Mouse (Mus musculus) stomach, embryonic 15.5 days (tissue): ENCODE data around the gene Wnt10b. TPM values are rescaled to one million over a fixed set of nuclear protein-coding genes. Genes with fewer than 3 reads are reported as not detected.
A peak's percentile ranks its signal among the peaks of the same experiment; 100 is the strongest.

Source experiments
- ATAC-seq: fragments of 200-750 bp; cut with Nextera tagmentation; 2 replicates; pipeline ENCODE4 v1.8.0; 2017; ENCODE audit warnings: low read depth, moderate number of reproducible peaks, moderate TSS enrichment; ENCODE audit not compliant: insufficient read depth, low FRiP score
- H3K27ac ChIP-seq: fragments of 300-500 bp; sonication (generic); 2 replicates; pipeline ENCODE4 v1.5.1; 2015; ENCODE audit warnings: mild to moderate bottlenecking, inconsistent platforms
- H3K27me3 ChIP-seq: fragments of 300-500 bp; sonication (generic); replicated peaks from 2 replicates; pipeline ENCODE4 v1.6.1; 2015; ENCODE audit warnings: inconsistent platforms
- H3K36me3 ChIP-seq: fragments of 300-500 bp; sonication (generic); 2 replicates; pipeline ENCODE4 v1.6.1; 2015; ENCODE audit warnings: inconsistent platforms
- H3K4me1 ChIP-seq: fragments of 300-500 bp; sonication (generic); 2 replicates; pipeline ENCODE4 v1.6.1; 2015; ENCODE audit warnings: inconsistent platforms
- H3K4me2 ChIP-seq: fragments of 300-500 bp; sonication (generic); 2 replicates; pipeline ENCODE4 v1.6.1; 2015; ENCODE audit warnings: mild to moderate bottlenecking, inconsistent platforms
- H3K4me3 ChIP-seq: fragments of 300-500 bp; sonication (generic); replicated peaks from 2 replicates; pipeline ENCODE4 v1.5.1; 2015; ENCODE audit warnings: inconsistent platforms
- H3K9ac ChIP-seq: fragments of 300-500 bp; sonication (generic); 2 replicates; pipeline ENCODE4 v1.6.1; 2015; ENCODE audit warnings: inconsistent platforms
- H3K9me3 ChIP-seq: fragments of 300-500 bp; sonication (generic); 2 replicates; pipeline ENCODE4 v1.6.1; 2016; ENCODE audit warnings: inconsistent platforms
- WGBS: fragments of 180-500 bp; shearing (Covaris S2); methylation state at CpG from one replicate; pipeline ENCODE4 v1.1.7; 2015; 5-methylcytosine and 5-hydroxymethylcytosine counted together
- polyA plus RNA-seq: library from polyadenylated mRNA; unstranded; fragments of >200 nt; fragmentation: Nextera tagmentation; extraction: Ambion mirVana; gene quantifications from 2 replicates; pipeline ENCODE4 v1.2.1, GENCODE M21; 2015

The Wnt10b gene
- polyA plus RNA-seq, 1 experiment from 2014 or later: 0.08 TPM

DNA sequence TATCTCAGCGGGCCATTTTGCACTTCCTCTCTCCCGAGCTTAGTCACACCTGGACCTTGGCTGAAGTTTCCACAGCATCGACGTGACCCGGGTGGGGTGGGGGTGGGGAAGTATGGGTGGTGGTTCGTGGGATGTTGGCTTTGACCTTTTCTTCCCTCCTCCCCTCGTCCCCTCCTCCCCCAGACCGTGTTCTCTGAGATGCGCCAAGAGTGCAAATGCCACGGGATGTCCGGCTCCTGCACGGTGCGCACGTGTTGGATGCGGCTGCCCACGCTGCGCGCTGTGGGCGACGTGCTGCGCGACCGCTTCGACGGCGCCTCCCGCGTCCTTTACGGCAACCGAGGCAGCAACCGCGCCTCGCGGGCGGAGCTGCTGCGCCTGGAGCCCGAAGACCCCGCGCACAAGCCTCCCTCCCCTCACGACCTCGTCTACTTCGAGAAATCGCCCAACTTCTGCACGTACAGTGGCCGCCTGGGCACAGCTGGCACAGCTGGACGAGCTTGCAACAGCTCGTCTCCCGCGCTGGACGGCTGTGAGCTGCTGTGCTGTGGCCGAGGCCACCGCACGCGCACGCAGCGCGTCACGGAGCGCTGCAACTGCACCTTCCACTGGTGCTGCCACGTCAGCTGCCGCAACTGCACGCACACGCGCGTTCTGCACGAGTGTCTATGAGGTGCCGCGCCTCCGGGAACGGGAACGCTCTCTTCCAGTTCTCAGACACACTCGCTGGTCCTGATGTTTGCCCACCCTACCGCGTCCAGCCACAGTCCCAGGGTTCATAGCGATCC lies 14.5 kb upstream of the Wnt10b start:
- Histone ChIP-seq H3K27me3 (peaks cover 95% of the 10 kb centered on the region), H3K9ac (no peak overlapping the region), H3K4me1 (peaks cover 39% of the 10 kb centered on the region), H3K4me3 (peak overlapping the region; percentile 29), H3K27ac (no peak overlapping the region), H3K9me3 (no peaks in the 10 kb centered on the region), H3K4me2 (peak overlapping the region; percentile 49), H3K36me3 (no peaks in the 10 kb centered on the region)
- ATAC-seq: no peak
- under 1% methylated on average over 75 of the region's 75 CpGs for WGBS

DNA sequence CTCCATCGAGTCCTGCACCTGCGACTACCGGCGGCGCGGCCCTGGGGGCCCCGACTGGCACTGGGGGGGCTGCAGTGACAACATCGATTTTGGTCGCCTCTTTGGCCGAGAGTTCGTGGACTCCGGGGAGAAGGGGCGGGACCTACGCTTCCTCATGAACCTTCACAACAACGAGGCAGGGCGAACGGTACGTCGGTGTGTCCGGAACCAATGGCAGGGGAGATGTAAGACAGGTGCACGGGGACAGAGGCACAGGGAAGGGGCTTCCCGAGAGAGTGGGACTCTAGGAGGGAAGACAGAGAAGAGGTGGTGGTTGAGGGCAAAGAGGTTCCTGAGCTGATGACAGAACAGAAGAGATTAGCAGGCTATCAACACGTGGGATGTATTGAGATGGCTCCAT lies 13.8 kb upstream of the Wnt10b start:
- H3K27ac ChIP-seq: no peak overlapping the region
- 1% methylated on average over 23 of the region's 23 CpGs for WGBS
- peak overlapping the region; percentile 17 for H3K4me3 ChIP-seq
- no peak overlapping the region for H3K9ac ChIP-seq
- H3K4me1 ChIP-seq: peaks cover 36% of the 10 kb centered on the region
- peaks cover 92% of the 10 kb centered on the region for H3K27me3 ChIP-seq
- peak overlapping the region; percentile 5; the same call in 1 of the 2 replicates for H3K4me2 ChIP-seq
- H3K9me3 ChIP-seq: no peaks in the 10 kb centered on the region
- H3K36me3 ChIP-seq: no peaks in the 10 kb centered on the region
- no peak; the same call in 1 of the 2 replicates for ATAC-seq

DNA sequence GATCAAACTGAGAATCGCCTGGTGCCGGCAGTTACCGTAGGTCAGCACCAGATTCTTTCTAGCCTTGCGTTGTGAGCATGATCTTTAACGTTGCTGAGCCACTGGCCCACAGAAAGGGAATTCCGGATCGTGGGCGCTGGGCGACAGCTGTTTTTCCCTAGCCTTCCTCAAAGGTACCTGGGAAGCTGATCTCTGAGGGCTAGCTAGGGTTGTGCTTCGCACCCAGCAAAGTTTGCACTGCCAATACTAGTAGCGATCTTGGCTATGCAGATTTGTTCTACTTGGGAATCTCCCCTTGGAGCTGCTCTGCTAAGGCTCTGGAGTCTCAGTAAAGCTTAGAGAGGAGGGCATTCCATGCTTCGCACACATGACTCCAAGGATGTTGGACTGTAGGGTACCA lies 13.3 kb upstream of the Wnt10b start:
- Histone ChIP-seq H3K4me2 (peak overlapping the region; percentile 44), H3K4me3 (peak overlapping the region; percentile 17), H3K9me3 (no peaks in the 10 kb centered on the region), H3K27ac (no peak overlapping the region), H3K9ac (no peak overlapping the region), H3K4me1 (peaks cover 33% of the 10 kb centered on the region), H3K36me3 (no peaks in the 10 kb centered on the region), H3K27me3 (peaks cover 87% of the 10 kb centered on the region)
- WGBS: 3% methylated on average over 12 of the region's 12 CpGs
- no peak for ATAC-seq

DNA sequence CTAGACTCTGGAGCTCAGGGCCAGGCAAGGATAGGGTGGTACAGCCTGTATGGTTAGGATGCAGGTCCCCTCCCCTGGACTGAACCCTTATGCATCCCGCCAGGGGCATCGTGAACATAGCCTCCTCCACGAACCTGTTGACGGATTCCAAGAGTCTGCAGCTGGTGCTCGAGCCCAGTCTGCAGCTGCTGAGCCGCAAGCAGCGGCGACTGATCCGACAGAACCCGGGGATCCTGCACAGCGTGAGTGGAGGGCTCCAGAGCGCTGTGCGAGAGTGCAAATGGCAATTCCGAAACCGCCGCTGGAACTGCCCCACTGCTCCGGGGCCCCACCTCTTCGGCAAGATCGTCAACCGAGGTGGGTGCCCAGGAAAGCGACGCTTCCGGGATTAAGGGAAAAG lies 12.8 kb upstream of the Wnt10b start:
- no peak for ATAC-seq
- Histone ChIP-seq H3K27me3 (peaks cover 84% of the 10 kb centered on the region), H3K4me2 (peak overlapping the region; percentile 44), H3K27ac (no peak overlapping the region), H3K4me3 (peak overlapping the region; percentile 17), H3K9ac (no peak overlapping the region), H3K4me1 (peaks cover 33% of the 10 kb centered on the region), H3K9me3 (no peaks in the 10 kb centered on the region), H3K36me3 (no peaks in the 10 kb centered on the region)
- 1% methylated on average over 23 of the region's 23 CpGs for WGBS

DNA sequence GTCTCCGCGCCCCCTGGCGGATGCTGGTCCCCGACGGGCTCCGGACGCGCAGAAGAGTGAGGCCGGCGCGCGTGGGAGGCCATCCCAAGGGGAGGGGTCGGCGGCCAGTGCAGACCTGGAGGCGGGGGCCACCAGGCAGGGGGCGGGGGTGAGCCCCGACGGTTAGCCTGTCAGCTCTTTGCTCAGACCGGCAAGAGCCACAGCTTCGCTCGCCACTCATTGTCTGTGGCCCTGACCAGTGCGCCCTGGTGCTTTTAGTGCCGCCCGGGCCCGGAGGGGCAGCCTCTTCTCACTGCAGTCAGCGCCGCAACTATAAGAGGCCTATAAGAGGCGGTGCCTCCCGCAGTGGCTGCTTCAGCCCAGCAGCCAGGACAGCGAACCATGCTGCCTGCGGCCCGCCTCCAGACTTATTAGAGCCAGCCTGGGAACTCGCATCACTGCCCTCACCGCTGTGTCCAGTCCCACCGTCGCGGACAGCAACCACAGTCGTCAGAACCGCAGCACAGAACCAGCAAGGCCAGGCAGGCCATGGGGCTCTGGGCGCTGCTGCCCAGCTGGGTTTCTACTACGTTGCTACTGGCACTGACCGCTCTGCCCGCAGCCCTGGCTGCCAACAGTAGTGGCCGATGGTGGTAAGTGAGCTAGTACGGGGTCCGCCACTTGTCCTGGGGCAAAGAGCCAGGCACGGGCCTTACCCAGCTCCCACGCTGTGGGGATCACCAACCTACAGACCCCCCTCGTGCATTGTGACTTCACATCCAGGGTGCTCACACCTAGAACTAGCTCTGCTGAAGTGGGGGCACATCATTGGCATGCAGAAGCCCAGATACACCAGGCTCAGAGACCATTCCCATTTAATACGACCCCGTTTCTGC lies 11.9 kb upstream of the Wnt10b start, which contains the start of gene Wnt1:
Wnt1 (plus strand) TSS at position 197 of the 875 bp plus-strand sequence.
- H3K27me3 ChIP-seq: peaks cover 79% of the 10 kb centered on the region
- 5% methylated on average over 48 of the region's 51 CpGs for WGBS
- H3K36me3 ChIP-seq: no peaks in the 10 kb centered on the region
- H3K9me3 ChIP-seq: no peaks in the 10 kb centered on the region
- peak within 1 kb of the TSS; percentile 44 for H3K4me2 ChIP-seq
- H3K9ac ChIP-seq: no peak within 1 kb of the TSS
- H3K4me3 ChIP-seq: peak within 1 kb of the TSS; percentile 17
- ATAC-seq: no peak; the same call in 1 of the 2 replicates
- H3K4me1 ChIP-seq: peaks cover 33% of the 10 kb centered on the region
- no peak within 1 kb of the TSS for H3K27ac ChIP-seq

DNA sequence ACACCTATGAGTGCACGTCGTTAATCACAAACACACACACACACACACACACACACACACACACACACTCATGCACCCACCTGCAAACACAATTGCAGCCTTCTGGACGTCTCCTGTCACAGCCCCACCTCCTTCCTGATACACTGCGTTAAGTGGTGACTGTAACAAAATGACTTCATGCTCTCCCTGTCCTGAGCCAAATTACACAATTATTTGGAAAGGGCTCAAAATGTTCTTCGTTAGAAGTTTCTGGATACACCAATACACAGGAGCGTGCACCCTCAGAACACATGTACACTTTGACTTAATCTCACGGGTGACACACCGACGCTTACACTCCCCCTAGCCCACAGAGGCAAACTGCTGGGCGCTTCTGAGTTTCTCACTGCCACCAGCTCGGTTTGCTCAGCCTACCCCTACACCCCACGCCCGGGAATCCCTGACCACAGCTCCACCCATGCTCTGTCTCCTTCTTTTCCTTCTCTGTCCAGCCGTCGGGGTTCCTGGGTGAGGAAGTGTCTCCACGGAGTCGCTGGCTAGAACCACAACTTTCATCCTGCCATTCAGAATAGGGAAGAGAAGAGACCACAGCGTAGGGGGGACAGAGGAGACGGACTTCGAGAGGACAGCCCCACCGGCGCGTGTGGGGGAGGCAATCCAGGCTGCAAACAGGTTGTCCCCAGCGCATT lies 11.2 kb upstream of the Wnt10b start:
- Histone ChIP-seq H3K9me3 (no peaks in the 10 kb centered on the region), H3K27ac (no peak overlapping the region), H3K27me3 (peaks cover 73% of the 10 kb centered on the region), H3K9ac (no peak overlapping the region), H3K4me3 (peak overlapping the region; percentile 8; the same call in 1 of the 2 replicates), H3K36me3 (no peaks in the 10 kb centered on the region), H3K4me1 (peaks cover 33% of the 10 kb centered on the region), H3K4me2 (peak overlapping the region; percentile 24; the same call in 1 of the 2 replicates)
- WGBS: 11% methylated on average over 24 of the region's 24 CpGs
- no peak for ATAC-seq

DNA sequence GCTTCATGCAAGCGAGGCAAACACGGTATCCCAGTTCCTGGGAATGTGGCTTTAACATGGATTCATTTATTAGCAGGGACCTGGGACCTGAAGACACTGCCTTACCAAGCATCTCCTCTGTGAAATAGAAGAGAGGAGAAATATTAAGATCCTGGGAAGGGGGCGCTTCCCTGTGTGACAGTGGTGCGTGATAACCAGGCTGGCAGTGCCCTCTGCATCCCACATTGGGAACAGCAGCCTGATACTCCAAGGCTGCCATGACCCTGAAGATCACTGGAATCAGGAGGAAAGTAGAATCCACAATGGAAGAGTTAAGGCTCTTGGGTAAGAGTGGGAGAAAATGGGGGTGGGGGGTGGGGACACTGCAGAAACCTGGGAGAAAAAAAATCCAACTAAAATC lies 10.0 kb upstream of the Wnt10b start:
- Histone ChIP-seq H3K4me3 (no peak overlapping the region), H3K36me3 (no peaks in the 10 kb centered on the region), H3K27me3 (peaks cover 61% of the 10 kb centered on the region), H3K9ac (no peak overlapping the region), H3K4me2 (no peak overlapping the region), H3K27ac (no peak overlapping the region), H3K4me1 (peaks cover 32% of the 10 kb centered on the region), H3K9me3 (no peaks in the 10 kb centered on the region)
- 29% methylated on average over 4 of the region's 4 CpGs for WGBS
- no peak for ATAC-seq

DNA sequence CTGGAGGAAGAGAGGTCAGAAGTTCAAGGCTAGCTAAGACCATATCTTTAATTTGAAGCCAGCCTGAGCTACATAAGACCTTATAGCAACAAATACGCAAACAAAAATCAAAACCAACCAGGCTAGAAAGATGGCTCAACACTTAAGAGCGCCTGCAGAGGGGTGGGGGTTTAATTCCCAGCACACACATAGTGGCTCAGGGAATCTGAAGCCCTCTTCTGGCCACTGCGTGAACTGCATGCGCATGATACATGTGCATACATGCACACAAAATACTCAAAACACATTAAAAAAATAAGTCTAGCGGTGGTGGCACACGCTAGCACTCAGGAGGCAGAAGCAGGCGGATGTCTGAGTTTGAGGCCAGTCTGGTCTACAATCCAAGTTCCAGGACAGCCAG lies 7.8 kb upstream of the Wnt10b start:
- ATAC-seq: no peak
- Histone ChIP-seq H3K9me3 (no peaks in the 10 kb centered on the region), H3K27ac (no peak overlapping the region), H3K4me1 (peaks cover 13% of the 10 kb centered on the region; the same call in 1 of the 2 replicates), H3K9ac (no peak overlapping the region), H3K4me2 (no peak overlapping the region), H3K36me3 (no peaks in the 10 kb centered on the region), H3K4me3 (no peak overlapping the region), H3K27me3 (peaks cover 58% of the 10 kb centered on the region)
- 42% methylated on average over 7 of the region's 7 CpGs for WGBS

DNA sequence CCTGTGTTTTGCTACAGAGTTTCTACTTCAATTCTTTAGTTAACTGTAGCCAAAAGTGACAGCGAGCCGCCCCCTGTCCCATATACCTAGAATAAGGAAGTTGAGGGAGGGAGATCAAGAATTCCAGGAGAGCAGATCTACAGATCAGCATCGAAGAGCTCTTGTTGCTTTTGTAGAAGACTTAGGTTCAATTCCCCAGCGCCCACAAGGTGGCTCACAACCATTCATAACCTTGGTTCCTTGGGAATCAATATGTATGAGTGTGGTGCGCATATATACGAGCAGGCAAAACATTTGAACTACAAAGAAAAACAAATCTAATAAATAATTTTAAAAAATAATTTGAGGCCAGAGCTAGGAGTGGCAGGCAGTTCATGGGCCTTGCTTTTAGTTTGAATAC lies 3.2 kb upstream of the Wnt10b start:
- Histone ChIP-seq H3K27me3 (peaks cover 69% of the 10 kb centered on the region), H3K9me3 (no peaks in the 10 kb centered on the region)
- ATAC-seq: no peak

DNA sequence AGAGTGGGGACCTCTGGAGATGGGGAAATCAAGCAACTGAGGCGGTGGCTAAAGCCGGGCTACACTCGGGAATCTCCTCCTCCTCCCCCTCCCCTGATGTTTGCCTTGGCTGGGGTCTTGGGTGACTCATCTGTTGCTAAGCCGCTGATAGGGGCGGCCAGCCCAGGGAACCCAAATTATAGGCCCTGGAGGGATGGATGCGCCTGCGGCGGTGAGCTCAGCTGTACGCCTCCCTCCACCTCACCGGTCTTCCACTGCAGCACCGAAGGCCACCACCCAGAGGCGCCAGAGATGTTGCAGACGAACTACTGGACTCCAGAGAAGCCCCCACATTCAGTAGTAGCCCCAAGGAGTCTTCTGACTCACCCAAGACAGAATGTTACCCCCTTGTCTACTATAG lies 2.6 kb upstream of the Wnt10b start:
- no peak overlapping the region for H3K9ac ChIP-seq
- no peak overlapping the region for H3K4me2 ChIP-seq
- ATAC-seq: no peak
- WGBS: 7% methylated on average over 13 of the region's 13 CpGs
- H3K9me3 ChIP-seq: no peaks in the 10 kb centered on the region
- H3K27ac ChIP-seq: no peak overlapping the region
- peaks cover 74% of the 10 kb centered on the region for H3K27me3 ChIP-seq
- peaks cover 29% of the 10 kb centered on the region for H3K4me1 ChIP-seq
- no peaks in the 10 kb centered on the region for H3K36me3 ChIP-seq
- H3K4me3 ChIP-seq: no peak overlapping the region

More for the DNA sequence above, 3.2 kb upstream of the Wnt10b start:
- Histone ChIP-seq H3K4me2 (no peak overlapping the region), H3K4me3 (no peak overlapping the region), H3K27ac (no peak overlapping the region), H3K4me1 (peaks cover 23% of the 10 kb centered on the region), H3K36me3 (no peaks in the 10 kb centered on the region), H3K9ac (no peak overlapping the region)
- WGBS: 27% methylated on average over 6 of the region's 6 CpGs

DNA sequence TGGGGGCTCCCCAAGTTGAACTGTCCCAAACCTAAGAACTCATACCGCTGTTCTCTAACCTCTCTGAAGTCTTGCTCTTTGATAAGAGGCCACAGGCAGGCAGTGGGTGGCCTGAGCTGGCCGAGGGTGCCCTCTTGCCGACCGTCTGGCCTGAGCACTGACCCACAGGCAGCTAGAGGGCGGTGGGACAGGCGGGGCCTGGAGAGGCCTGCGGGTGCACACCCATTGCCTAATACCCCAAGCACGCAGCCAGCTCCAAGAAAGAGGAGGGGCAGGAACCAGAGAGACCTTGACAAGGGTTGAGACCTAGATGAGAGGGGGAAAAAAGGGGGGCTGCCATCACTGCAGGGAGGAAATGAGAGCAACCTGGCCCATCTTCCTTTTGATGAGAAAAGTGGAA lies 2.1 kb upstream of the Wnt10b start:
- no peak for ATAC-seq
- no peaks in the 10 kb centered on the region for H3K36me3 ChIP-seq
- peaks cover 30% of the 10 kb centered on the region for H3K4me1 ChIP-seq
- H3K27ac ChIP-seq: no peak overlapping the region
- no peak overlapping the region for H3K4me3 ChIP-seq
- H3K9me3 ChIP-seq: no peaks in the 10 kb centered on the region
- 11% methylated on average over 8 of the region's 8 CpGs for WGBS
- H3K9ac ChIP-seq: no peak overlapping the region
- peaks cover 75% of the 10 kb centered on the region for H3K27me3 ChIP-seq
- H3K4me2 ChIP-seq: no peak overlapping the region
